Mouse (Mus musculus) embryonic facial prominence, embryonic 13.5 days (tissue): ENCODE results near the gene Slc10a4. TPM values are rescaled to one million over a fixed set of nuclear protein-coding genes. Genes with fewer than 3 reads are reported as not detected.

Source experiments
- ATAC-seq: fragments of 200-750 bp; cut with Nextera tagmentation; 2 replicates; pipeline ENCODE4 v1.8.0; 2017; ENCODE audit warnings: low read depth; ENCODE audit not compliant: insufficient number of reproducible peaks, insufficient read depth, low FRiP score, low TSS enrichment
- H3K27ac ChIP-seq: fragments of 300-500 bp; sonication (generic); 2 replicates; pipeline ENCODE4 v1.5.1; 2015; ENCODE audit warnings: moderate library complexity, mild to moderate bottlenecking, inconsistent platforms
- H3K27me3 ChIP-seq: fragments of 300-500 bp; sonication (generic); 2 replicates; pipeline ENCODE4 v1.6.1; 2015; ENCODE audit warnings: mild to moderate bottlenecking, inconsistent platforms
- H3K36me3 ChIP-seq: fragments of 300-500 bp; sonication (generic); 2 replicates; pipeline ENCODE4 v1.6.1; 2015; ENCODE audit warnings: mild to moderate bottlenecking, inconsistent platforms
- H3K4me1 ChIP-seq: fragments of 300-500 bp; sonication (generic); 2 replicates; pipeline ENCODE4 v1.6.1; 2015; ENCODE audit warnings: inconsistent platforms
- H3K4me2 ChIP-seq: fragments of 300-500 bp; sonication (generic); 2 replicates; pipeline ENCODE4 v1.6.1; 2015; ENCODE audit warnings: moderate library complexity, mild to moderate bottlenecking, inconsistent platforms
- H3K4me3 ChIP-seq: fragments of 300-500 bp; sonication (generic); 2 replicates; pipeline ENCODE4 v1.5.1; 2015; ENCODE audit warnings: mild to moderate bottlenecking, inconsistent platforms
- H3K9ac ChIP-seq: fragments of 300-500 bp; sonication (generic); 2 replicates; pipeline ENCODE4 v1.6.1; 2015; ENCODE audit warnings: mild to moderate bottlenecking, inconsistent platforms
- H3K9me3 ChIP-seq: fragments of 300-500 bp; sonication (generic); 2 replicates; pipeline ENCODE4 v1.6.1; 2016; ENCODE audit warnings: inconsistent platforms
- WGBS: fragments of 180-500 bp; shearing (Covaris S2); methylation state at CpG from one replicate; pipeline ENCODE4 v1.1.7; 2015; ENCODE audit warnings: mixed read lengths; 5-methylcytosine and 5-hydroxymethylcytosine counted together
- polyA plus RNA-seq: library from polyadenylated mRNA; unstranded; fragments of >200 nt; fragmentation: Nextera tagmentation; extraction: Ambion mirVana; gene quantifications from 2 replicates; pipeline ENCODE4 v1.2.1, GENCODE M21; 2015

Gene Slc10a4
- polyA plus RNA-seq, 1 experiment from 2014 or later, result 1.5 TPM

- Histone ChIP-seq H3K36me3 (peaks cover 34% of the 10 kb centered on the region), H3K9ac (no peak overlapping the region), H3K9me3 (no peaks in the 10 kb centered on the region), H3K4me3 (no peak overlapping the region), H3K27me3 (no peaks in the 10 kb centered on the region), H3K27ac (no peak overlapping the region), H3K4me2 (no peak overlapping the region), H3K4me1 (peaks cover 2% of the 10 kb centered on the region)
- WGBS, result 90% methylated on average over 13 of the region's 13 CpGs
- no peak for ATAC-seq
These were observed 17.1 kb downstream of the Slc10a4 start for GRCm38 (mm10) chr5:73023801-73024200.

GRCm38 (mm10) chr5:73028646-73029045 lies 22.0 kb downstream of the Slc10a4 start:
- H3K9ac ChIP-seq, result no peak overlapping the region
- no peaks in the 10 kb centered on the region for H3K9me3 ChIP-seq
- WGBS, result 56% methylated on average over 13 of the region's 13 CpGs
- H3K4me3 ChIP-seq, result no peak overlapping the region
- H3K4me1 ChIP-seq, result peaks cover 4% of the 10 kb centered on the region
- peaks cover 65% of the 10 kb centered on the region for H3K36me3 ChIP-seq
- no peak overlapping the region for H3K27ac ChIP-seq
- H3K4me2 ChIP-seq, result no peak overlapping the region
- ATAC-seq, result no peak
- no peaks in the 10 kb centered on the region for H3K27me3 ChIP-seq

GRCm38 (mm10) chr5:73032481-73032880 lies 25.8 kb downstream of the Slc10a4 start:
- peaks cover 4% of the 10 kb centered on the region for H3K4me1 ChIP-seq
- 89% methylated on average over 11 of the region's 11 CpGs for WGBS
- H3K27me3 ChIP-seq, result no peaks in the 10 kb centered on the region
- H3K4me3 ChIP-seq, result no peak overlapping the region
- no peak overlapping the region for H3K27ac ChIP-seq
- peaks cover 70% of the 10 kb centered on the region for H3K36me3 ChIP-seq
- H3K4me2 ChIP-seq, result no peak overlapping the region
- no peak for ATAC-seq
- H3K9ac ChIP-seq, result no peak overlapping the region
- no peaks in the 10 kb centered on the region for H3K9me3 ChIP-seq

GRCm38 (mm10) chr5:73044055-73044454 lies 37.4 kb downstream of the Slc10a4 start:
- H3K27ac ChIP-seq, result no peak overlapping the region

GRCm38 (mm10) chr5:73047651-73048245 lies 41.1 kb downstream of the Slc10a4 start:
- Histone ChIP-seq H3K9ac (no peak overlapping the region), H3K4me1 (no peaks in the 10 kb centered on the region), H3K27me3 (no peaks in the 10 kb centered on the region), H3K36me3 (peaks cover 85% of the 10 kb centered on the region), H3K27ac (no peak overlapping the region; the same call in 1 of the 2 replicates), H3K4me2 (no peak overlapping the region), H3K9me3 (no peaks in the 10 kb centered on the region), H3K4me3 (no peak overlapping the region)
- WGBS, result 57% methylated on average over 7 of the region's 7 CpGs
- no peak for ATAC-seq

More at GRCm38 (mm10) chr5:73044055-73044454, 37.4 kb downstream of the Slc10a4 start:
- 99% methylated on average over 2 of the region's 2 CpGs for WGBS
- Histone ChIP-seq H3K36me3 (peaks cover 57% of the 10 kb centered on the region), H3K27me3 (no peaks in the 10 kb centered on the region), H3K4me1 (no peaks in the 10 kb centered on the region), H3K9ac (no peak overlapping the region), H3K4me3 (no peak overlapping the region), H3K9me3 (no peaks in the 10 kb centered on the region), H3K4me2 (no peak overlapping the region)
- no peak for ATAC-seq

GRCm38 (mm10) chr5:73053933-73054332 lies 47.2 kb downstream of the Slc10a4 start:
- no peak for ATAC-seq
- Histone ChIP-seq H3K36me3 (peaks cover 87% of the 10 kb centered on the region), H3K27ac (no peak overlapping the region), H3K27me3 (no peaks in the 10 kb centered on the region), H3K4me2 (no peak overlapping the region), H3K9ac (no peak overlapping the region), H3K4me1 (no peaks in the 10 kb centered on the region), H3K4me3 (no peak overlapping the region), H3K9me3 (no peaks in the 10 kb centered on the region; the same call in 1 of the 2 replicates)
- 93% methylated on average over 8 of the region's 8 CpGs for WGBS

- H3K27ac ChIP-seq, result no peak overlapping the region
- H3K4me1 ChIP-seq, result no peaks in the 10 kb centered on the region
- H3K36me3 ChIP-seq, result peaks cover 69% of the 10 kb centered on the region
- no peaks in the 10 kb centered on the region; the same call in 1 of the 2 replicates for H3K9me3 ChIP-seq
- no peak overlapping the region for H3K9ac ChIP-seq
- H3K4me3 ChIP-seq, result no peak overlapping the region
- H3K4me2 ChIP-seq, result no peak overlapping the region
- 92% methylated on average over 6 of the region's 6 CpGs for WGBS
- ATAC-seq, result no peak
- H3K27me3 ChIP-seq, result no peaks in the 10 kb centered on the region
These were observed 49.8 kb downstream of the Slc10a4 start for GRCm38 (mm10) chr5:73056457-73056856.

- Histone ChIP-seq H3K27me3 (no peaks in the 10 kb centered on the region), H3K36me3 (peaks cover 64% of the 10 kb centered on the region), H3K27ac (no peak overlapping the region), H3K4me2 (no peak overlapping the region), H3K9me3 (no peaks in the 10 kb centered on the region; the same call in 1 of the 2 replicates), H3K4me3 (no peak overlapping the region), H3K9ac (no peak overlapping the region), H3K4me1 (no peaks in the 10 kb centered on the region)
- WGBS, result 95% methylated on average over 5 of the region's 5 CpGs
- ATAC-seq, result no peak
These were observed 50.3 kb downstream of the Slc10a4 start for GRCm38 (mm10) chr5:73056937-73057336.

- WGBS, result 78% methylated on average over 11 of the region's 11 CpGs
- Histone ChIP-seq H3K9me3 (no peaks in the 10 kb centered on the region; the same call in 1 of the 2 replicates), H3K36me3 (peaks cover 45% of the 10 kb centered on the region), H3K4me3 (no peak overlapping the region), H3K4me2 (no peak overlapping the region), H3K27me3 (no peaks in the 10 kb centered on the region), H3K4me1 (no peaks in the 10 kb centered on the region), H3K27ac (no peak overlapping the region), H3K9ac (no peak overlapping the region)
- ATAC-seq, result no peak
These were observed 54.9 kb downstream of the Slc10a4 start for GRCm38 (mm10) chr5:73061506-73062155.

Other genes with a start within 250 kb of the Slc10a4 start
- 4.1 and 5.0 TPM in 2 replicates for gene Tec, start 138.4 kb upstream of the Slc10a4 start, polyA plus RNA-seq
- 15.3 TPM in 2 replicates for gene Slain2, start 92.6 kb upstream of the Slc10a4 start, polyA plus RNA-seq
- not detected in 2 replicates for gene Gm10135, start 32.2 kb upstream of the Slc10a4 start, polyA plus RNA-seq
- gene Fryl, start 249.7 kb downstream of the Slc10a4 start, polyA plus RNA-seq, result 28.5 and 30.2 TPM in 2 replicates